Mouse (Mus musculus): ENCODE results near the gene Mstn. TPM values are rescaled to one million over a fixed set of nuclear protein-coding genes. Genes with fewer than 3 reads are reported as not detected.

Mstn gene
- polyA plus RNA-seq, 1 experiment from 2014 or later, result not detected

GRCm38 (mm10) chr1:53053087-53054022 is 8.1 kb upstream of the Mstn start:
- 54% methylated on average over 9 of the region's 9 CpGs for WGBS
- no peaks in the 10 kb centered on the region for H3K9me3 ChIP-seq (ENCODE audit: control insufficient read depth, low read length)
- H3K4me1 ChIP-seq (ENCODE audit: control insufficient read depth, insufficient read depth, low read length), result no peaks in the 10 kb centered on the region
- ATAC-seq (ENCODE audit: low FRiP score), result peak; percentile 71; the same call in 1 of the 2 replicates
- H3K27me3 ChIP-seq (ENCODE audit: control insufficient read depth, insufficient read depth, low read length), result no peaks in the 10 kb centered on the region
- no peak overlapping the region for H3K27ac ChIP-seq (ENCODE audit: low read depth, low read length)
- H3K9ac ChIP-seq (ENCODE audit: low read length), result no peak overlapping the region
- DNase-seq (ENCODE audit: low spot score, missing footprints), result peak; percentile 95
- no peak overlapping the region for H3K4me3 ChIP-seq (ENCODE audit: low read depth, low read length)
- H3K4me2 ChIP-seq, result no peak overlapping the region
- H3K36me3 ChIP-seq (ENCODE audit: control insufficient read depth, insufficient read depth, low read length), result no peaks in the 10 kb centered on the region

GRCm38 (mm10) chr1:53059106-53059505 is 2.3 kb upstream of the Mstn start:
- H3K4me1 ChIP-seq (ENCODE audit: control insufficient read depth, insufficient read depth, low read length), result no peaks in the 10 kb centered on the region
- H3K9ac ChIP-seq (ENCODE audit: low read length), result no peak overlapping the region
- H3K36me3 ChIP-seq (ENCODE audit: control insufficient read depth, insufficient read depth, low read length), result no peaks in the 10 kb centered on the region
- 84% methylated on average over 5 of the region's 5 CpGs for WGBS
- no peaks in the 10 kb centered on the region for H3K27me3 ChIP-seq (ENCODE audit: control insufficient read depth, insufficient read depth, low read length)
- no peak for ATAC-seq (ENCODE audit: low FRiP score)
- H3K27ac ChIP-seq (ENCODE audit: low read depth, low read length), result no peak overlapping the region
- no peak overlapping the region for H3K4me2 ChIP-seq
- no peak overlapping the region for H3K4me3 ChIP-seq (ENCODE audit: low read depth, low read length)
- no peak for DNase-seq (ENCODE audit: low spot score, missing footprints)
- H3K9me3 ChIP-seq (ENCODE audit: control insufficient read depth, low read length), result no peaks in the 10 kb centered on the region

- Histone ChIP-seq H3K4me2 (no peak overlapping the region), H3K9me3 (ENCODE audit: control insufficient read depth, low read length) (no peaks in the 10 kb centered on the region), H3K36me3 (ENCODE audit: control insufficient read depth, insufficient read depth, low read length) (no peaks in the 10 kb centered on the region), H3K9ac (ENCODE audit: low read length) (no peak overlapping the region), H3K4me1 (ENCODE audit: control insufficient read depth, insufficient read depth, low read length) (no peaks in the 10 kb centered on the region), H3K27me3 (ENCODE audit: control insufficient read depth, insufficient read depth, low read length) (no peaks in the 10 kb centered on the region), H3K27ac (ENCODE audit: low read depth, low read length) (no peak overlapping the region), H3K4me3 (ENCODE audit: low read depth, low read length) (no peak overlapping the region)
- ATAC-seq (ENCODE audit: low FRiP score), result peak; percentile 67
- 50% methylated on average over 8 of the region's 8 CpGs for WGBS
- no peak for DNase-seq (ENCODE audit: low spot score, missing footprints)
Measured at GRCm38 (mm10) chr1:53060499-53060898, 941 bp upstream of the Mstn start.

GRCm38 (mm10) chr1:53061871-53062608 is 600 bp downstream of the Mstn start:
- no peak overlapping the region for H3K9ac ChIP-seq (ENCODE audit: low read length)
- no peaks in the 10 kb centered on the region for H3K4me1 ChIP-seq (ENCODE audit: control insufficient read depth, insufficient read depth, low read length)
- H3K9me3 ChIP-seq (ENCODE audit: control insufficient read depth, low read length), result no peaks in the 10 kb centered on the region
- no peak overlapping the region for H3K4me3 ChIP-seq (ENCODE audit: low read depth, low read length)
- WGBS, result 76% methylated on average over 13 of the region's 13 CpGs
- DNase-seq (ENCODE audit: low spot score, missing footprints) (no peak), ATAC-seq (ENCODE audit: low FRiP score) (no peak)
- no peak overlapping the region for H3K4me2 ChIP-seq
- H3K27ac ChIP-seq (ENCODE audit: low read depth, low read length), result no peak overlapping the region
- H3K36me3 ChIP-seq (ENCODE audit: control insufficient read depth, insufficient read depth, low read length), result no peaks in the 10 kb centered on the region
- H3K27me3 ChIP-seq (ENCODE audit: control insufficient read depth, insufficient read depth, low read length), result no peaks in the 10 kb centered on the region

GRCm38 (mm10) chr1:53063921-53064320 is 2.5 kb downstream of the Mstn start:
- H3K9me3 ChIP-seq (ENCODE audit: control insufficient read depth, low read length), result no peaks in the 10 kb centered on the region
- no peaks in the 10 kb centered on the region for H3K36me3 ChIP-seq (ENCODE audit: control insufficient read depth, insufficient read depth, low read length)
- no peak overlapping the region for H3K4me2 ChIP-seq
- H3K27ac ChIP-seq (ENCODE audit: low read depth, low read length), result no peak overlapping the region
- H3K4me1 ChIP-seq (ENCODE audit: control insufficient read depth, insufficient read depth, low read length), result no peaks in the 10 kb centered on the region
- ATAC-seq (ENCODE audit: low FRiP score) (no peak), DNase-seq (ENCODE audit: low spot score, missing footprints) (no peak)
- no peak overlapping the region for H3K4me3 ChIP-seq (ENCODE audit: low read depth, low read length)
- WGBS, result 91% methylated on average over 4 of the region's 4 CpGs
- H3K27me3 ChIP-seq (ENCODE audit: control insufficient read depth, insufficient read depth, low read length), result no peaks in the 10 kb centered on the region
- no peak overlapping the region for H3K9ac ChIP-seq (ENCODE audit: low read length)

GRCm38 (mm10) chr1:53069726-53070514 is 8.5 kb downstream of the Mstn start:
- H3K36me3 ChIP-seq (ENCODE audit: control insufficient read depth, insufficient read depth, low read length), result no peaks in the 10 kb centered on the region
- ATAC-seq (ENCODE audit: low FRiP score), result no peak
- H3K27ac ChIP-seq (ENCODE audit: low read depth, low read length), result no peak overlapping the region
- H3K4me3 ChIP-seq (ENCODE audit: low read depth, low read length), result no peak overlapping the region
- no peaks in the 10 kb centered on the region for H3K4me1 ChIP-seq (ENCODE audit: control insufficient read depth, insufficient read depth, low read length)
- no peaks in the 10 kb centered on the region for H3K9me3 ChIP-seq (ENCODE audit: control insufficient read depth, low read length)
- DNase-seq (ENCODE audit: low spot score, missing footprints), result no peak
- WGBS, result 80% methylated on average over 5 of the region's 5 CpGs
- no peaks in the 10 kb centered on the region for H3K27me3 ChIP-seq (ENCODE audit: control insufficient read depth, insufficient read depth, low read length)
- no peak overlapping the region for H3K9ac ChIP-seq (ENCODE audit: low read length)
- no peak overlapping the region for H3K4me2 ChIP-seq

GRCm38 (mm10) chr1:53070664-53071175 is 9.3 kb downstream of the Mstn start:
- WGBS, result 86% methylated on average over 1 of the region's 1 CpGs

GRCm38 (mm10) chr1:53076656-53077055 is 15.2 kb downstream of the Mstn start:
- Histone ChIP-seq H3K9me3 (ENCODE audit: control insufficient read depth, low read length) (no peaks in the 10 kb centered on the region), H3K27me3 (ENCODE audit: control insufficient read depth, insufficient read depth, low read length) (no peaks in the 10 kb centered on the region), H3K4me3 (ENCODE audit: low read depth, low read length) (no peak overlapping the region), H3K36me3 (ENCODE audit: control insufficient read depth, insufficient read depth, low read length) (no peaks in the 10 kb centered on the region), H3K4me1 (ENCODE audit: control insufficient read depth, insufficient read depth, low read length) (no peaks in the 10 kb centered on the region), H3K9ac (ENCODE audit: low read length) (no peak overlapping the region), H3K27ac (ENCODE audit: low read depth, low read length) (no peak overlapping the region), H3K4me2 (no peak overlapping the region)
- no peak for ATAC-seq (ENCODE audit: low FRiP score)
- 89% methylated on average over 3 of the region's 3 CpGs for WGBS
- DNase-seq (ENCODE audit: low spot score, missing footprints), result no peak

More at GRCm38 (mm10) chr1:53070664-53071175, 9.3 kb downstream of the Mstn start:
- no peak overlapping the region for H3K27ac ChIP-seq (ENCODE audit: low read depth, low read length)
- H3K9me3 ChIP-seq (ENCODE audit: control insufficient read depth, low read length), result no peaks in the 10 kb centered on the region
- H3K4me3 ChIP-seq (ENCODE audit: low read depth, low read length), result no peak overlapping the region
- H3K4me2 ChIP-seq, result no peak overlapping the region
- H3K4me1 ChIP-seq (ENCODE audit: control insufficient read depth, insufficient read depth, low read length), result no peaks in the 10 kb centered on the region
- no peaks in the 10 kb centered on the region for H3K27me3 ChIP-seq (ENCODE audit: control insufficient read depth, insufficient read depth, low read length)
- H3K36me3 ChIP-seq (ENCODE audit: control insufficient read depth, insufficient read depth, low read length), result no peaks in the 10 kb centered on the region
- ATAC-seq (ENCODE audit: low FRiP score), result no peak
- no peak for DNase-seq (ENCODE audit: low spot score, missing footprints)
- no peak overlapping the region for H3K9ac ChIP-seq (ENCODE audit: low read length)
